Mouse (Mus musculus): ENCODE data around the gene Ino80d.

DNA sequence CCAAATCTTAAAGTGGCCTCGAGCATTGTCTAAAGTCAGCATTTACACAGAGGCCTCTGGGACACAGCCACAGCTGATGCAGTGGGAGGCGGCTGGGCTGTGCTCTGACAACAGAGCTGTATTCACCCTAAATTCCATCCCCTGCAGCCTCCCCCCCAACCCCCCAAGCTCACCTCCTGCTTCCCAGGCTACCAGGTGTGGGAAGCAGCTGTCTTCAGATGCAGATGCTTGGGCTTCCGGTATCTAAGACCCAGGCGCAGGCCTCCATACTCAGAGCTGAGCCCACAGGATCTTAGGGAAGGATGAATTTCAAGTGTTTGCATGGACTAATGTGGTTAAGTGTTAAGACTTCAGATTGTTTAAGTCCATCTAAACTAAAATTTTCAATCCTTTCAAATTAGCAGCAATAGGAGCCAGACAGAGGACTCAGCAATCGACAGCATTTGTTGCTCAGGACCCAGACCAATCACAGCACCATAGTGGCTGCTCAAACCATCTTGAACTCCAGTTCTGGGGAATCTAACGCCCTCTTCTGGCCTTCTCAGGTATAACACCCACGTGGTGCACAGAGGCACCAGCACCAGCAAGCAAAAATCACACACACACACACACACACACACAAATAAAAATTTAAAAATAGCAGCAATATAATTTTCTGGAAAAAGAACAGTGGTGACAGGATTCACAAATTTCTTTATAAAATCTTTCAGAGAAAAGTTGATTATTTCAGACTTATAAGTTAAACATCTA lies 3.8 kb downstream of the Ino80d start:
- TF ChIP-seq POLR2A (IDR thresholded peaks at IDR 0.05; ENCODE audit: low read depth, low read length): no peak
- TF ChIP-seq CTCF (IDR thresholded peaks at IDR 0.05; ENCODE audit: extremely low read depth, insufficient read depth, insufficient read length, insufficient replicate concordance): no peak
